Mouse (Mus musculus) ZHBTc4 (cell line): ENCODE data around the gene Zfp541.
A peak's percentile ranks its signal among the peaks of the same experiment; 100 is the strongest.

ENCODE experiments used
- DNase-seq: peaks from one replicate; pipeline ENCODE4 v3.0.0-alpha.2; 2011; ENCODE audit warnings: low read depth, low spot score

Zfp541 gene

GRCm38 (mm10) chr7:16061219-16062098, at the start of gene Zfp541:
TSS of gene Zfp541 (plus strand) at chr7:16061814.
- peak; percentile 84 for DNase-seq

GRCm38 (mm10) chr7:16012576-16013263, 48.9 kb upstream of the Zfp541 start:
- peak; percentile 64 for DNase-seq

- DNase-seq = no peak
These were observed 47.8 kb upstream of the Zfp541 start for GRCm38 (mm10) chr7:16013722-16014275.

GRCm38 (mm10) chr7:16014521-16015175, 47.0 kb upstream of the Zfp541 start:
- no peak for DNase-seq

- no peak for DNase-seq
These were observed 46.2 kb upstream of the Zfp541 start for GRCm38 (mm10) chr7:16015384-16015783.

GRCm38 (mm10) chr7:16018016-16018810, 43.4 kb upstream of the Zfp541 start:
- no peak for DNase-seq

GRCm38 (mm10) chr7:16019256-16020094, 42.1 kb upstream of the Zfp541 start:
- no peak for DNase-seq

- peak; percentile 22 for DNase-seq
These were observed 36.9 kb upstream of the Zfp541 start for GRCm38 (mm10) chr7:16024603-16025222.

GRCm38 (mm10) chr7:16028102-16028927, 33.3 kb upstream of the Zfp541 start:
- no peak for DNase-seq

GRCm38 (mm10) chr7:16031072-16031471, 30.5 kb upstream of the Zfp541 start:
- no peak for DNase-seq

GRCm38 (mm10) chr7:16033059-16033458, 28.6 kb upstream of the Zfp541 start:
- DNase-seq = no peak

GRCm38 (mm10) chr7:16033580-16034461, 27.8 kb upstream of the Zfp541 start:
- DNase-seq = no peak

GRCm38 (mm10) chr7:16036972-16037371, 24.6 kb upstream of the Zfp541 start:
- DNase-seq = no peak

GRCm38 (mm10) chr7:16039363-16039762, 22.3 kb upstream of the Zfp541 start:
- no peak for DNase-seq

- no peak for DNase-seq
These were observed 20.4 kb upstream of the Zfp541 start for GRCm38 (mm10) chr7:16041208-16041607.

GRCm38 (mm10) chr7:16042850-16043775, 18.5 kb upstream of the Zfp541 start:
- DNase-seq = no peak
